Mouse (Mus musculus): ENCODE measurements around the gene Pnldc1.

DNA sequence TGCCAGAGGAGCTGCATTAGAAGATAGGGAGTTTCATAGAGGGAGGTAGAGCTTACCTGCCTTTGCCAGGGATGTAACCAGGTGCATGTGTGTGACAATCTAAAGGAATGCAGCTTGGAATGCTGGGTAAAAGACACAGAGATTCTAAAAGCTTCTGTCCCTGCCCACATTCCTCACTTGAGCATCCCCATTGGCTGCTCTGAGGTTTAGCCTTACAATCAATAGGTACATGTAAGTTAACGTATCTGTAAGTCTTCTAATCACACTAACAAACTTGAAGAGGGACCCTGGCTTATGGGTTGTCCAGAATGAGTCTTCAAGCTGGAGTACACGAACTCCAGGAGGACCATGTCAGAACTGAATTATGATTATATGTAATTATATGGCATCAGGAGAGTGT lies 42.0 kb downstream of the Pnldc1 start, which contains the start of gene Mas1:
- TF ChIP-seq CTCF (IDR thresholded peaks at IDR 0.05; ENCODE audit: control insufficient read depth, insufficient read depth, insufficient replicate concordance, low read depth, low read length) (no peak), POLR2A (IDR thresholded peaks at IDR 0.05; ENCODE audit: control insufficient read depth, low read depth, low read length) (no peak)
